Mouse (Mus musculus): ENCODE measurements around the gene Tpgs1.

The Tpgs1 gene

GRCm38 (mm10) chr10:79668771-79669575 is at the start of gene Tpgs1:
Tpgs1 (plus strand) TSS chr10:79669369.
- DNase-seq (ENCODE audit: low read depth, low spot score), result peak; percentile 90

- DNase-seq (ENCODE audit: low read depth, low spot score), result no peak
Measured at GRCm38 (mm10) chr10:79623950-79624349, 45.2 kb upstream of the Tpgs1 start.

GRCm38 (mm10) chr10:79625398-79625797 is 43.8 kb upstream of the Tpgs1 start:
- DNase-seq (ENCODE audit: low read depth, low spot score), result no peak

DNA sequence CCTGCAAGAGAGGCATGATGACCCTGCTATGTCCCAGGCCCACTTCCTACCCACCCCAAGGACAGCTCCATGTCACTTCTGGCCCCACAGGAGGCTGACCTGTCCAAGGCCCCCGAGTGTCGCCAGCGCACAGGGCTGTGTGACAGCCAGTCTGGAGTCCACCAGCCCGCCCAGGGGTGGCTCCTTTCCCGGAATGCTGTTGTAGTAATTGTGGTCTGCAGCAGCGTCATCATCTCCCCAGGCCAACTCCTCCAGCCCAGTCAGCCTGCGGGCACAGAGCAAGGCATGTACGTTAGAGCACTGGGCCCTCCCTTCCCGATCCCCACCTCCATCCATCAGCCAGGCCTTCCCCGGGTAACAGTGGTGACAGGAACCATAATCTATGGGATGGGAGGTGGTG is 43.0 kb upstream of the Tpgs1 start:
- no peak for DNase-seq (ENCODE audit: low read depth, low spot score)

DNA sequence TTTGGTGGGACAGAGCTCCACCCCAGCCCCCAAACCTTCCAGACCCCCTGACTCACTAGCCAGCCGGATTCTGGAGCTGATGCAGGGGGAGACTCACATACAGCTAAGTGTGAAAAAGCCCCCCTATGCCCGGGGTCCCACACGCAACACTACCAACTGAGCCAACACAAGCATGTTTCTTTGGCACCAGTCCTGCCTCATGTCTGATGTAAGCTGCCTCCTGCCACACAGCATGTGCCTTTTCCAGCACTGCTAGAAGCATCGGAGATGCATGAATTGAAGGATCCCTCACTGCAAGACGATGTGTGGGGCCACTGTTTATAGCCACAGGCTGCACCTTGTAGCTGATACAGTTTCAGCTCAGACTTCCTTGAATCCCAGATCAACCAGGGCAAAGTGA is 40.8 kb upstream of the Tpgs1 start:
- no peak for DNase-seq (ENCODE audit: low read depth, low spot score)

- DNase-seq (ENCODE audit: low read depth, low spot score), result no peak
Measured at GRCm38 (mm10) chr10:79631432-79631831, 37.7 kb upstream of the Tpgs1 start.

- no peak for DNase-seq (ENCODE audit: low read depth, low spot score)
Measured at GRCm38 (mm10) chr10:79633006-79633777, 36.0 kb upstream of the Tpgs1 start.

DNA sequence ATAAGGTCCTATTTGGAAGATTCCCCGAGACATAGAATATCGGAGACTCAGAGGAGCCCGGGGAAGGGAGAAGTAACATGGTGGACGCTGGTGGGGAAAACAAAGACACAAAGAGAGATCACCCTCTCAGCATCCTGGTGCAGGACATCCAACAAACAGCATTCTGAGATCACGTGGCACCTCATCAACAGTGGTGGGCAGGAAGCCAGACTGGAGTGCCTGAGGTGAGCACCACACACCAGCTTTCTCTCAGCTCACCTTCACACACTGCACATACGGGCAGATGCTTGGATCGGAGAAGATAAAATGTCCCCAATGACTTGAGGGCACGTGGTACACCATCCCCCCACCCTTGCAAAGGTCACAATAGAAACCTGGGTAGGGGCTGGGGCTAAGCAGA is 32.9 kb upstream of the Tpgs1 start:
- DNase-seq (ENCODE audit: low read depth, low spot score), result no peak

DNA sequence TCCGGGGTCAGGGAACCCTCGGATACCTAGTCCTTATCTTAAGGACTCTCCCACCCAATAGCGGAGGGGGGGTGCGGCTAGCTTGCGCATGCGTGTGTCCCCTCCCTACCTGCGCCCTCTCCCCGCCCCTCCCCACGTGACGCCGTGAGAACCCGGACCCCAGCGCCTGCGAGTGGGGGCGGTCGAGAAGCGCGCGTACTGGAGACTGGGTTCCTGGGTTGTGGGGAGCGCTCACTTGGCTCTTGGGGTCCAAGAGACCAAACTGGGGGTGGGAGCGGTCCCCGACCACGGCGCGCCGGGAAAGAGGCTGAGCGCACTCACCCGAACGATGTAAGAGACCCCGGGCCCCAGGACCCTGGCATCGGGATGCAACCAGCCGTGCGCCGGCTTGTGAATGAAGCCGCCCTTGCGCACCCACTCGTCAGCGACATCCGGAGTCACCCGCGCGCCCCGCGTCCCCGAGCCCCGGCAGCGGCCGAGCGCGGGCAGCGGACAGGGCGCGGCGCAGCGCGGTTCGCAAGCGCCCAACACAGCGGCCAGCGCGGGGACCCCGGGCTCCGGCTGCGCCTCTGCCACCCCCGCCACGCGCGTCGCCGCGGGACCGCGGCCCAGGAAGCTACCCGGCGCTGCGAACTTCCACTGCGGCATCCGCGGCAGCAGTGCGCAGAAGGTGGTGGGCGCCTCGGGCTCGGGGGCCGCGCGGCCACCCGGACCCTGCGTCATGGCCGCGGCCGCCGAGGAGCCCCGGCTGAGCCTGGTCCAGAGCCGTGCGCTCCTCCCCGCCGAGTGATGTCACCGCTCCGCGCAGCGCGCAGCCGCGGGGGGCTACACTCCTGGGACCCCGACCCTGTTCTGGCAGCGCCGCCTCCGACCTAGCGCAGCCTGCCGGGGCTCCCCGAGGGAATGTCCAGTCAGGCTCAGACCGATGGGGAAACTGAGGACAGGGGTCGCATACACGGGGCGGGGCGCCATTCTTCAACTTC is 31.8 kb upstream of the Tpgs1 start, which contains the start of gene Shc2:
Shc2 (minus strand) TSS at position 791 of the 983 bp plus-strand sequence.
- peak; percentile 86 for DNase-seq (ENCODE audit: low read depth, low spot score)

GRCm38 (mm10) chr10:79638486-79639204 is 30.5 kb upstream of the Tpgs1 start:
- peak; percentile 87 for DNase-seq (ENCODE audit: low read depth, low spot score)

- no peak for DNase-seq (ENCODE audit: low read depth, low spot score)
Measured at GRCm38 (mm10) chr10:79645711-79646110, 23.5 kb upstream of the Tpgs1 start, which contains the start of gene Odf3l2. Odf3l2 (minus strand) TSS chr10:79645738.

GRCm38 (mm10) chr10:79649070-79649751 is 20.0 kb upstream of the Tpgs1 start:
- DNase-seq (ENCODE audit: low read depth, low spot score), result peak; percentile 79

DNA sequence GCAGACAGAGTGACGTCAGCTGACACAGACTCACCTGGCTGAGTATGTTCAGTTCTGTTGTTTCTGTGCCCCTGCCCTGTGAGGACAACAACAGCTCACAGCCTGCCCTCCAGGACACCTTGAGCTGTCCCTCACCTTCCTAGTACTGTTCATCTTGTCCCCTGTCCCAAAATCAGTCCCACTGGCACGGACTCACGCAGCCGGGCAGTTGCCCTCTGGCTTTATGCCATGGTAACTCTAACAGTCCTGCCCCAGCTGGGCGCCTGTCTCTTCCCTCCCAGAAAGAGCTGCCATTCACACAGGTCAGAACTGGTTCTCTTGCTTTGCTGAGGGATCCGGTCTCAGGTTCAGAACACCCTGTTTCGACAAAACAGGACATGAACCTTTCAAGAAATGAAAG is 16.4 kb upstream of the Tpgs1 start:
- DNase-seq (ENCODE audit: low read depth, low spot score), result no peak

GRCm38 (mm10) chr10:79654946-79655395 is 14.2 kb upstream of the Tpgs1 start:
- no peak for DNase-seq (ENCODE audit: low read depth, low spot score)

DNA sequence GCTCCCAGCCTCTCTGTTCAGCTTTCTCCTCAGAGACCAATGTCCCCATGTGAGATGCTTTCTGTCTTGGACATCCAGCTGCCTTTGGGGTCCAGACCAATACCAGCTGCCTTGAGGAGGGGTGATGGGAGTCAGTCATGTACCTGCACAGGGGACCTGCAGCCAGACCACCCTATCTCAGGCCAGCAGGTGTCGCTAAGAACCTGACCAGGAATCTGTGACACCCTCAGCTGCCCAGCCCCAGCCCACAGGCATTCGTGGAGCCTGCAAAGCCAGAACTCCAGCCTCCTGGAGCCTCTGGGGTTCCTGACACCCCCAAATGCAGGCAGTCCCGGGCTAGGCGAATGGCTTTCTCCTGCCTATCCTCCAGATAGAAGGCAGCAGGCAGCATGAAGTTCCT is 10.3 kb upstream of the Tpgs1 start:
- DNase-seq (ENCODE audit: low read depth, low spot score), result peak; percentile 74

DNA sequence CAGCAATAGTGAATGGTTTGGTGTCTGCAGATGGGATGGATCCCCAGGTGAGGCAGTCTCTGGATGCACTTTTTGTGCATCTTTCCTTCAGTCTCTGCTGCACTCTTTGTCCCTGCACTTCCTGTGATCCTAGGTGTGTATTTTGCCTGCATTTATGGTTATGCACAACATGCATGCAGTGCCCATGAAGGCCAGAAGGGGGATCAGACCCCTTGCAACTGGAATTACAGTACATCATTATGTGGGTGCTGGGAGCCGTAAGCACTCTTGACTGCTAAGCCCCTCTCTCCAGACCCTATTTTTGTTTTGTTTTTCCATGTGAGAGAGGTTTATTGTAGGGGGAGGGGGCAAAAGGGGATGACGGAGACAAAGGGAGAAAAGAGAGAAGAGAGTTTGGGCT is 8.9 kb upstream of the Tpgs1 start:
- DNase-seq (ENCODE audit: low read depth, low spot score), result no peak

- DNase-seq (ENCODE audit: low read depth, low spot score), result peak; percentile 74
Measured at GRCm38 (mm10) chr10:79661861-79662260, 7.3 kb upstream of the Tpgs1 start.

GRCm38 (mm10) chr10:79664131-79664665 is 5.0 kb upstream of the Tpgs1 start, which contains the start of gene Madcam1:
Madcam1 (plus strand) TSS chr10:79664559.
- peak; percentile 88 for DNase-seq (ENCODE audit: low read depth, low spot score)

DNA sequence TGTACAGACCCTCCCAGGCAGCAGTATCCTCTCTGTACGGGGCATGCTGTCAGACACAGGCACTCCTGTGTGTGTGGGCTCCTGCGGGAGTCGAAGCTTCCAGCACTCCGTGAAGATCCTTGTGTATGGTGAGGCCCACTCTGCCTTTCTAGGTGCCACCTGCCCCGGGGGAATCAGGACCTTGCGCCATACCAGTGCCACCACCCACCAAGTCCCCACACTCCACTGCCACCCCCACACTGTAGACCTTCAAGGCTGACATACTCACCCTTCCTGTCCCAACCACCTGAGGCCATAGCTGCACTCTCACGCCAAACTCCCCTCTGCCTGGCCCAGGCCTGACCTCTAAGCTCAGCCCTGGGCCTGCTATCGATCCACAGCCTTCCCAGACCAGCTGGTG is 4.1 kb upstream of the Tpgs1 start:
- no peak for DNase-seq (ENCODE audit: low read depth, low spot score)

GRCm38 (mm10) chr10:79666493-79666892 is 2.7 kb upstream of the Tpgs1 start:
- no peak for DNase-seq (ENCODE audit: low read depth, low spot score)
